Mouse (Mus musculus) frontal cortex, postnatal 14 days (tissue): Measurements from ENCODE around the gene Gipc1.

Experiments used
- DNase-seq, 2 experiments: peaks; one replicate each; pipeline ENCODE4 v3.0.0; 2022; ENCODE audit warnings: low spot score in 2 of 2

Gipc1 gene

GRCm38 (mm10) chr8:83652030-83652743 is at the start of gene Gipc1:
Gene Gipc1, plus strand, starts transcription at chr8:83652677.
- peak; percentile 94 to 97 for DNase-seq

DNA sequence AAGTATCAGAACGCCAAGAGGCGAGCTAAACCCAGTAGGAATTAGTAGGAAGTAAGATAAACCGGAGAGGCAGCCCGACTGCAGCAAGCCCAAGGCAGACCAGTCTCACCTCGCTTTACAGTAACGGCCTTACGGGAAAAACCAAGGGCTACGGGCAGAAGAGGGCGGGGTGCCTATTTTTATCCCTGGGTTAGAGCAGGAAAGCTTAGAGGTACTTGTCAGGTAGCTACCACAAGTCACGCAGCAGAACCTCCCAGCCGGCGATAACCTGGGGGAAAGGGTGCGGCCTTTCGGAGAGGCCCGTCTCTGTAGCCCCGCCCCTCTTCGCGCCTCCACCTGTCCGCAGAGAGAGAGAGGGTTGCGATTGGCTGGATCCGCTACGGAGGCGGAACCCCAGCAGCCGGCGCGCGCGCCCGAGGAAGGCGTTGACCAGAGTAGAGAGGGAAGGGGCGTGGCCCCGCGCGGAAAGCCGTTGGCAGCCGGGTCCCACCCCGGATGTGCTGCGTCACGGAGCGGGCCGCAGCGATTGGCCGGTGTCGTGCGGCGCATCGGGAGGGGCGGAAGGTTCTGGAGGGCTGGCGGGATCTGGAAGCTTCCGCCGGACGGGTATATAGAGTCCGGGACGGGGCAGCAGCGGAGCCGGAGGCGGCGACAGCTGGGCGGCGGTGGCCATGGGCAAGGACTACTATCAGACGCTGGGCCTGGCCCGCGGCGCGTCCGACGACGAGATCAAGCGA is 44.6 kb upstream of the Gipc1 start, which contains the start of the genes Tecr and Dnajb1:
Gene Tecr, minus strand, starts transcription at position 311 of the 737 bp plus-strand sequence.
Gene Dnajb1, plus strand, starts transcription at position 533 of the 737 bp plus-strand sequence.
- peak; percentile 99 for DNase-seq

GRCm38 (mm10) chr8:83608398-83608829 is 44.1 kb upstream of the Gipc1 start:
- peak in 1 of 2 experiments; percentile 80 for DNase-seq

DNA sequence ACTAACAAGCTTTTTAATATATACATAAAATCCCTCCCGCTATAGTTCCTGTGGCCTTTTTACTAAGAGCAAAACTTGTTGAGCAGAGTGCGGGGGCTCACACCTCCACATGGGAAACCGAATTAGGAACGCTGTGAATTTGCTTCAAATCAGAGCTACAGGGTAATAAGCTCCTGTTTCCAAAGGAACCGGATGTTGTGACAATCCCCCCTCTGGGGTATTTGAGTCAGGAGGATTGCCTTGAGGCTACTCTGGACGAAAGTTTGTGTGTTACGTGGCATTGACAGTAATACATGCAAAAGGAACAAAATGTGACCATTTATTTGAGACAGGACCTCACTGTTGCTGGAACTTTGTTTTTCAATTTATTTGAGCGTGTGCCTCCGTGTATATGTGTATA is 43.4 kb upstream of the Gipc1 start:
- no peak for DNase-seq

GRCm38 (mm10) chr8:83609547-83610180 is 42.8 kb upstream of the Gipc1 start:
- no peak for DNase-seq

GRCm38 (mm10) chr8:83611921-83612320 is 40.6 kb upstream of the Gipc1 start:
- DNase-seq = no peak

- no peak for DNase-seq
These were observed 38.8 kb upstream of the Gipc1 start for GRCm38 (mm10) chr8:83613695-83614094.

DNA sequence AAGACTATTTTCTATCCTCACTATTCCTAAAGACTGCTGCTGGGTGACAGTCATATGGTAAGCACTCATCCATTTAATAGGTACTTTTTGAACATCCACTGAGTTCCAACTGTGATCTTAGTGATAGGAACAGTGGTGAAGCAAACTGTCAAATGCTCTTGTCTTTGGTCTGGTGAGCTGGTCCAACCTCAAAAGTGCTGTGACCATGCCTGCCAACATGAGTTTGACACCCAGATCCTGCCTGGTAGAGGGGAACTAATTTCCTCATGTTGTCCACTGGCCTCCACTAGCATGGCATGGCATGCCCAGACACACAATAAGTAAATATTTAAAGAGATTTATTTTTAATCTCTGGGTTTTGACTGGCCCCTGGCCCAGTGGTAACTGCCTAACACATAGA is 35.9 kb upstream of the Gipc1 start:
- no peak for DNase-seq

DNA sequence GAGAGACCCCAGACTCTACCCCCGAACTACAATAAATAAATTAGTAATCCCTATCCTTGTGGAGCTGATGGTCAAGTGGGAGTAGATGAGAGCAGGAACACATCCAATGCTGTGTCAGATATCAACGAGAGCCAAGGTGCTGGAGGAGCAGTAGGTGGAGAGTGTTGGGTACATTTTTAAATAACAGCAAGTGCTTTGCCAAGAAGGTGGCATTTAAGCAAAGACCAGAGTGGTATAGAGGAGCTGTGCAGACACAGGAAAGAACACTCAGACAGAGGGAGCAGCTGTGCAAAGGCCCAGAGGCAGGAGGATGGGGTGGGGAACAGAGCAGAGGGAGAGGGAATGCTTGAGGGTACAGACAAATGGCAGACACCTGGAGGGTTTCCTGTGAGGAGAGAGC is 35.4 kb upstream of the Gipc1 start:
- no peak for DNase-seq

DNA sequence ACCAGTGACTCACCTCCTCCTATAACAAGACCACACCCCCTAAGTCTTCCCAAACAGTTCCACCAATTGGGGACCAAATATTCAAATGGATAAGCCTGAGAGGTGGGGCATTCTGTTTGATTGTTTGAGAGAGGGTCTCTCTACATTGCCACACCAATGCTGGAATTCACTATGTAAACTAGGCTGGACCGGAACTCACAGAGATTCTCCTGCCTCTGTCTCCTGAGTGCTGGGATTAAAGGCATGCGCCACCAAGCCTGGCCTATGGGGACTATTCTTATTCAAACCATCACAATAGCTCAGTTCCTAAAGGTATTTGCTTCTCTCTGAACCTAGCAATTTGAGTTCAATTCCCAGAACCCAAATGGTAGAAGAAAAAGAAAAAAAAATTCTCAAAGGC is 33.9 kb upstream of the Gipc1 start:
- no peak for DNase-seq

DNA sequence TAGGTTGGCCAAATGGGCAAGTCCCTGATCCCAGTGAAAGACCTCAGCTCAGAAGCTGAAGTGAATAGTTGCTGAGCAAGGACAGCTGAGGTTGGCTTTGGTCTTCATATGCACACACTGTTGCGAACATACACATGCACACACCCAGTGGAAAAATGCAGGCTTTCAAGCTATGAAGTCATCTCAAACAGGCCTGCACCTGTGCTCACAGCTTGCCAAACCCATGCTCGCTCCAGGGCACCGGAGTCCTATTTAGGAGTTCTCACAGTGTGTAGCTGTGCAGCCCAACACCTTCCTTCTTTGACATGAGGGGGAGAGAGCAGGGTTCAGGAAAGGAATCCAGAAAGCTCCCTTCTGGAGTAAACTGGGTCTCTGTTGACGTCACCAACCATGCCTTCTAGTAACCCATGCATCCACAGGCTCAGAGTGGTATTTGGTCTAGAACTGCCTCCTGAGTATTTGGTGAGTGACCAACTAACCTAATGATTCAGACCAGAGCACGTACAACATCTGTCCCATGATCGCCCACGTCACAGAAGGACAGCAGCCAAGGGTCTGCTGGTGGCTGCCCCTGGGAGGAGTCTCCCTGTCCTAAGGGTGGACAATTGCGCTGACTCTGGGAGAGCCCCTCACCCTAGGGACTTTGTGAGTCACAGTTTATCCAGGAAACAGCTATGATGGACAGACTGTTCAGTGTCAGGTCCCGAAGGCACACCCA is 32.8 kb upstream of the Gipc1 start:
- DNase-seq = no peak

DNA sequence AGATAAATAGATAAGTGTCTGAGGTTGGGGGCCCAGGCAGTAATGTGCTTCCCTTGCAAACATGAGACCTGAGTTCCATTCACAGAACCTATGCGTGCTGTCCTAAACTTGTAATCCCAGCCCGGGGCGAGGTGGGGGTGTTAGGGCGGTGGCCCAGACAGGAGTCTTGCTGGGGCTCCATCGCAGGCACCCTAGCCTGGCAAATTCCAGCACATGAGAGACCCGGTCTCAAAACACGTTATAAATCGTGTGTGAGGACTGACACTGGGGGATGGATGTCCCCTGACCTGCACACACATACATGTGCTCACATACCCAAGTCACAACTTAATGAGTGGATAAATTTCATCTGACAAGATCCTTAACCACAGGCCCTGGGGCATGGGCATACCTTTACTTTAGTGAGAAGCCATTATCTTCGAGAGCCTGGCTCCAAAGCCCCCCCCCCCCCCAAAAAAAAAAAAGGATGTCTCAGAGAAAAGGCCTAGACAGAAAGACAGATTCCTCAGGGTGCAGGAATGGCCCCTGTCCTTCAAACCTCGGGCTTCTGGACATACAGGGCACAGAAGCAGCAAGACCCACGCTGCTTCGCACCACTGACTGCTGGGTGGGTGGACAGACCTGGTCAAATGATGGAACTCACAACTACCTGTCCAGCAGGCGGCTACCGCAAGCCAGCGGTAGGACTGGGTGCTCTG is 30.6 kb upstream of the Gipc1 start:
- no peak for DNase-seq

DNA sequence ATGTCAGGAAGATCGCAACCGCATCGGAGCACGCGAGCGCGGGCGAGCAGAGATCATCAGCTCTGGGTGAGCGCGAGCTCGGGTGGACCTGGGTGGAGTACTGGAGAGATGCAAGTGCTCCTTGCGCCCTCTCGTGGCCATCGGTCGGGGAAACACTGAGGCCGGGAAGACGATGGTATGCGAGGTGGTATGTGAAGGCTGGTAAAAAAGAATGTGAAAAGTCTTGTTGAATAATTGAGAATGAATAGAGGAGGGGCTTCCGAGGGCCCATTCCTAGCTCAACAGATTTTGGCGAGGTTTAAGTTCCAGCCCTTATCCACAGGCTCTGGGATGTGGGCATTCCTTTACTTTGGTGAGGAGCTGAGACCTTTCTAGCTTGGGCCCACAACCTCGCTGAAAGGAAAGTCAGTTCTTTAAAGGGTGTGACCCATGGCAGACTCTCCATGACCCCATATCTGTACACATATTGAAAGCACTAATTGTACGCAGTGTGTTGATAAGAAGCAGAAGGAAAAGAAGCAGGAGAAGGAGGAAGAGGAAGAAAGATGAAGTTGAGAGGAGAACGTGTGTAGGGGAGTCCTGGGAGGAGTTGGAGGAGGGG is 30.0 kb upstream of the Gipc1 start:
- peak; percentile 77 to 87 for DNase-seq

GRCm38 (mm10) chr8:83623549-83623948 is 28.9 kb upstream of the Gipc1 start:
- no peak for DNase-seq

DNA sequence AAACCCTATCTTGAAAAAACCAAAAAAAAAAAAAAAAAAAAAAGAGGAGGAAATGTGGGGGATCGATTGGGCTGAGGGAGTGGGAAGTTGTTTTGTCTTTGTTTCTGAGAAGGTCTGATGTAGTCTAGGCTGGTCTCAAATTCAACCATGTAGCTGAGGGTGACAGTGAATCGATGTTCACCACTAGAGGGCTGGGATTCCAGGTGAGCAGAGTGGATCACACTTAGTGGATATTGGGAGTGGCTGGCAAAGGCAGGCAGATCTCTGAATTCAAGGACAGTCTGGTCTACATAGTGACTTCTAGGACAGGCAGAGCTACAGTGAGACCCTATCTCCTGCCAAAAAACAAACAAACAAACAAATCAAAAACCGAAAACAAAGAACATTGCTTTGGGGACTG is 27.7 kb upstream of the Gipc1 start:
- DNase-seq = no peak

DNA sequence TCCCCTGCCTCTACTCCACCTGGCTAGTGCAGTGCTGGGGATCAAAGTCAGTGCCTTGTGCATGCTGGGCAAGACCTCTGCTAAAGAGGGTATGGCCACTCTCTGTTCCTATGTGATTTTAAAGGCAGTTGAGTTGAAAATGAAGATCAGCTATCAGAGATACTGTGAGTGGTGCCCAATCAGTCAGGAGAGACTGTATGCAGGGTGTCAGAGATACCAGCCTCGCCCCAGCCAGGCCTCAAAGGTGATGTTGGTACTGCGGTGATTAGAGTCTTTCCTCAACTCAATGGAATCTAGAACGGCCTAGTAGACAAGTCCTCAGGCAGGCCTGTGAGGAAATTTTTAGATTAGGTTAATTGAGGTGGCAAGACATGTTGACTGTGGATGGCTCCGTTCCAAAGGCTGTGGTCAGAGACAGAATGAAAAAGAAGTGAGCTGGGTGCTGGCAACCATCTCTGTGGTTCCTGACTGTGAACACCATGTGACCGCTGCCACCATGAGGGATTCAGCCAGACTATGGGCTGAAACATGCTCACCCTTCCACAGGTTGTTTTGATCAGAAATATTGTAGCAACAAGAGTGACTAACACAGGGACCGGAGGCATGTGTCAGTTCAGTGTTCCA is 26.7 kb upstream of the Gipc1 start:
- DNase-seq = no peak

DNA sequence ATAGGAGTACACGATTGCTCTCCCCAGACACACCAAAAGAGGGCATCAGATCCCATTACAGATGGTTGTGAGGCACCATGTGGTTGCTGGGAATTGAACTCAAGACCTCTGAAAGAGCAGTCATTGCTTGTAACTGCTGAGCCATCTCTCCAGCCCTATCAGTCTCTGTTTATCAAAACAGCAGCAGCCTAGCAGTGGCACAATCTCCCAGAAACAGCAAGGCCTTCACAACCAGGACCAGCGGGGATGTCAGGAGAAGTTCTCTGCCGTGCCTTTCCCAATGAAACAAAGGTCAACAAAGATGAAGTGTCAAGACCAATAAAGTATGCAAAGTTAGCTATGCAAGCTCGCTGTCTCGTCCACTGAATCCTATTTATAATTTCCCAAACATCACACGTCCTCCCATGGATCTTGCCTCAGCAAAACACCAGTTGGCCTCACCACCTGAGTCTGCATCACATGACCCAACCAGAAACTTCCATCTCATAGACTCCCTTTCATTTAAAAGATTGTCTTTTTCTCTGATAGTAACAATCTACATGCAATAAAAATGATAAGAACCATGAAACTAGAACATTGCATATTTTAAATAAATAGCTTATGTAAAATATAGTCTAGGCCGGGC is 20.3 kb upstream of the Gipc1 start:
- DNase-seq = no peak

DNA sequence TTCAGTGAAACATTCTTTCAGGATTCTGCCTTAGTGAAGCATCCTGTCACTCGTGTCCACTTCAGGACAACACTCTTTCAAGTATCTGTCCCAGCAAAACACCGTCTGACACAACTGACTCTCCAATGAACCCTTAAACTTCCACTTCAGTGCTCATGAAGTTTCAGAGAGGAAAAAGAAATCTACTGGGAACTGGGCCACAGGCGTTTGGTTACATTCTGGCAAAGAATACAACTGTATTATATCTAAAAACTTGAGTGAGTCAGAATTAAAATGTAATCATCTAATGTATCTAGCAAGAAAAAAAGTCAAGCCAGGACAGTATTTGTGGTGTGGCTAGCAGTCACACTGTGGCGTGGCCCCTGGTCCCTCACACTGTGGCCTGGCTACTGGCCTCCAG is 13.6 kb upstream of the Gipc1 start:
- DNase-seq = no peak

GRCm38 (mm10) chr8:83639649-83640048 is 12.8 kb upstream of the Gipc1 start:
- DNase-seq = no peak

- no peak for DNase-seq
These were observed 5.0 kb upstream of the Gipc1 start for GRCm38 (mm10) chr8:83647511-83647910.
